Mouse (Mus musculus): ENCODE measurements around the gene Gm36864. TPM values are rescaled to one million over a fixed set of nuclear protein-coding genes. Genes with fewer than 3 reads are reported as not detected.

The Gm36864 gene
- polyA plus RNA-seq, 1 experiment = not detected

DNA sequence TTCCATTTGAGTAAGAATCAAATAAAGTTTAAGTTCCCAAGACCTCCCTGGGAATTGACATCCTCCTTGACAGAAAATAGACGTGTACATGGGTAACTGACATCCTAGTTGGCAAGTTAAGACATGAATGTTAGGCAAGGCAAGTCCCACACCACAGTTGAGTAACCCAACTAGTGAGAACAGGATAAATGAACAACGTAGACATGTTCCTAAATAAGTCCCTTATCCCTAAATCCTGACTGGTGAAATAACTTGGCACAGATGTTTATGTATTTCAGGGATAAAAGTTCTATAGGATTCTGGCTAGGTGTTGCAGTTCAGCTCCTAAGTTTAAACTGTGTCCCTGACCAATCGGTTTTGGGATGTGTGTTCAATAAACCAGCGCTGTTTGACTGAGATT lies 55.0 kb downstream of the Gm36864 start:
- Histone ChIP-seq H3K36me3 (ENCODE audit: control insufficient read depth) (no peaks in the 10 kb centered on the region), H3K27me3 (ENCODE audit: control insufficient read depth) (no peaks in the 10 kb centered on the region), H3K4me3 (replicated peaks) (no peak overlapping the region), H3K9me3 (ENCODE audit: control insufficient read depth, low read length) (no peaks in the 10 kb centered on the region), H3K4me1 (ENCODE audit: control insufficient read depth) (no peaks in the 10 kb centered on the region)
- TF ChIP-seq TAL1 (IDR thresholded peaks at IDR 0.05; ENCODE audit: low read length) (no peak), GATA1 (IDR thresholded peaks at IDR 0.05; ENCODE audit: low read length) (no peak)

DNA sequence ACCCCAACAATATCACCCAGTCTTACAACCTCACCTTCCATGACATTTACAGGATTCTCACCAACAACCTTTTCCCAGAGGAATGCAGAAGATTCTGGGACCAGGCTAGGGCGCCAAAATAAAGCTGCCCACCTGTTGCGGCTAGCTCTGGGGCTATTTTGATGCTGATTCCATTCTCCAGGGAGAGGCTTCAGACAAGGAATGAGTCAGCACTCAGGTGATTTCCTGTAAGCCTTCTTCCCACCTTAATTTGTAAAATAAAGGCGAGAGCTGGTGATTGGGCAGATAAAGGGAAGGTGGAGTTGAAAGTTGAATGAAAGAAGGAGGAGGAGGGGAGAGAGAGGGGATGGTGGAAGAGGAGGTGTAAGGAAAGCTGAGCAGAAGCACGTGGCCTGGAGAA lies 55.4 kb downstream of the Gm36864 start:
- Histone ChIP-seq H3K4me1 (ENCODE audit: control insufficient read depth) (no peaks in the 10 kb centered on the region), H3K36me3 (ENCODE audit: control insufficient read depth) (no peaks in the 10 kb centered on the region), H3K27me3 (ENCODE audit: control insufficient read depth) (no peaks in the 10 kb centered on the region), H3K9me3 (ENCODE audit: control insufficient read depth, low read length) (no peaks in the 10 kb centered on the region), H3K4me3 (replicated peaks) (no peak overlapping the region)
- TF ChIP-seq TAL1 (IDR thresholded peaks at IDR 0.05; ENCODE audit: low read length) = no peak
- no peak for TF ChIP-seq GATA1 (IDR thresholded peaks at IDR 0.05; ENCODE audit: low read length)

Other genes starting within 250 kb of the Gm36864 start
- gene Klk1b11, start 240.3 kb upstream of the Gm36864 start, polyA plus RNA-seq (2012) = not detected in 2 replicates
- gene Klk1b26, start 224.0 kb upstream of the Gm36864 start, polyA plus RNA-seq (2012) = not detected in 2 replicates
- not detected in 2 replicates for gene Klk1b27, start 183.9 kb upstream of the Gm36864 start, polyA plus RNA-seq (2012)
- not detected in 2 replicates for gene Klk1b21, start 133.8 kb upstream of the Gm36864 start, polyA plus RNA-seq (2012)
- gene Klk1b22, start 123.5 kb upstream of the Gm36864 start, polyA plus RNA-seq (2012) = not detected in 2 replicates
- not detected in 2 replicates for gene Klk1b16, start 99.4 kb upstream of the Gm36864 start, polyA plus RNA-seq (2012)
- not detected in 2 replicates for gene Klk1b24, start 47.9 kb upstream of the Gm36864 start, polyA plus RNA-seq (2012)
- gene Klk1b3, start 38.0 kb upstream of the Gm36864 start, polyA plus RNA-seq (2012) = not detected in 2 replicates
- not detected in 2 replicates for gene Klk1b4, start 28.7 kb upstream of the Gm36864 start, polyA plus RNA-seq (2012)
- gene Klk1b5, start 20.2 kb upstream of the Gm36864 start, polyA plus RNA-seq (2012) = not detected in 2 replicates
- gene Klk1, start 10.8 kb upstream of the Gm36864 start, polyA plus RNA-seq (2012) = not detected in 2 replicates
- gene 1700028J19Rik, start 10.5 kb downstream of the Gm36864 start, polyA plus RNA-seq (2012) = 0.18 TPM in 1 of 2 replicates, not detected in the other
- 5.6 and 5.9 TPM in 2 replicates for gene 2410002F23Rik, start 10.5 kb downstream of the Gm36864 start, polyA plus RNA-seq (2012)
- not detected in 2 replicates for gene Acp4, start 21.2 kb downstream of the Gm36864 start, polyA plus RNA-seq (2012)
- gene Gm15517, start 25.3 kb downstream of the Gm36864 start, polyA plus RNA-seq (2012) = not detected in 2 replicates
- 0.01 TPM in 1 of 2 replicates, not detected in the other for gene Clec11a, start 70.7 kb downstream of the Gm36864 start, polyA plus RNA-seq (2012)
- gene Shank1, start 74.1 kb downstream of the Gm36864 start, polyA plus RNA-seq (2012) = 0.01 TPM in 2 replicates
- gene Syt3, start 147.9 kb downstream of the Gm36864 start, polyA plus RNA-seq (2012) = not detected in 2 replicates
- 0.04 and 0.06 TPM in 2 replicates for gene 1700008O03Rik, start 149.6 kb downstream of the Gm36864 start, polyA plus RNA-seq (2012)
- not detected in 2 replicates for gene Lrrc4b, start 192.8 kb downstream of the Gm36864 start, polyA plus RNA-seq (2012)
- 0.17 and 0.50 TPM in 2 replicates for gene Aspdh, start 229.2 kb downstream of the Gm36864 start, polyA plus RNA-seq (2012)
- gene Josd2, start 231.8 kb downstream of the Gm36864 start, polyA plus RNA-seq (2012) = 1,062 and 1,188 TPM in 2 replicates